Mouse (Mus musculus) intestine, postnatal 0 days (tissue): Measurements from ENCODE around the gene Bst1. TPM values are rescaled to one million over a fixed set of nuclear protein-coding genes. Genes with fewer than 3 reads are reported as not detected.

Experiments used
- ATAC-seq: fragments of 200-750 bp; cut with Nextera tagmentation; 2 replicates; pipeline ENCODE4 v1.8.0; 2017; ENCODE audit warnings: mild to moderate bottlenecking, moderate TSS enrichment, moderate library complexity
- H3K27ac ChIP-seq: fragments of 300-500 bp; sonication (generic); 2 replicates; pipeline ENCODE4 v1.5.1; 2014; ENCODE audit warnings: mild to moderate bottlenecking, low read depth, low read length, moderate library complexity
- H3K27me3 ChIP-seq: fragments of 300-500 bp; sonication (generic); replicated peaks from 2 replicates; pipeline ENCODE4 v1.6.1; 2014; ENCODE audit warnings: low read length, mixed read lengths; ENCODE audit not compliant: control insufficient read depth, insufficient read depth
- H3K36me3 ChIP-seq: fragments of 300-500 bp; sonication (generic); 2 replicates; pipeline ENCODE4 v1.6.1; 2014; ENCODE audit warnings: mild to moderate bottlenecking, moderate library complexity; ENCODE audit not compliant: control insufficient read depth, insufficient read depth
- H3K4me1 ChIP-seq: fragments of 300-500 bp; sonication (generic); replicated peaks from 2 replicates; pipeline ENCODE4 v1.6.1; 2014; ENCODE audit warnings: antibody characterized with exemption, low read length, mixed read lengths; ENCODE audit not compliant: control insufficient read depth, insufficient read depth
- H3K4me2 ChIP-seq: fragments of 300-500 bp; sonication (generic); replicated peaks from 2 replicates; pipeline ENCODE4 v1.6.1; 2014; ENCODE audit warnings: low read depth, mild to moderate bottlenecking, moderate library complexity
- H3K4me3 ChIP-seq: fragments of 300-500 bp; sonication (generic); 2 replicates; pipeline ENCODE4 v1.5.1; 2014; ENCODE audit warnings: low read depth, low read length
- H3K9ac ChIP-seq: fragments of 300-500 bp; sonication (generic); 2 replicates; pipeline ENCODE4 v1.6.1; 2014; ENCODE audit warnings: mild to moderate bottlenecking, low read depth, low read length
- H3K9me3 ChIP-seq: fragments of 300-500 bp; sonication (generic); 2 replicates; pipeline ENCODE4 v1.6.1; 2016; ENCODE audit warnings: mixed run types; ENCODE audit not compliant: control insufficient read depth
- CTCF ChIP-seq: sonication (generic); IDR thresholded peaks from 2 replicates; pipeline ENCODE4 v1.5.1; 2016; ENCODE audit warnings: low read depth, mild to moderate bottlenecking, control low read depth, antibody characterized with exemption, moderate library complexity
- WGBS: fragments of 180-500 bp; shearing (Covaris S2); extraction: QIAGEN DNeasy Blood & Tissue Kit; methylation state at CpG from one replicate; pipeline ENCODE4 v1.1.7; 2014; 5-methylcytosine and 5-hydroxymethylcytosine counted together
- polyA plus RNA-seq: library from polyadenylated mRNA; unstranded; fragments of >200 nt; fragmentation: Nextera tagmentation; extraction: Ambion mirVana; gene quantifications from 2 replicates; pipeline ENCODE4 v1.2.1, GENCODE M21; 2015

The Bst1 gene
- polyA plus RNA-seq, 1 experiment from 2014 or later, result 142 TPM

DNA sequence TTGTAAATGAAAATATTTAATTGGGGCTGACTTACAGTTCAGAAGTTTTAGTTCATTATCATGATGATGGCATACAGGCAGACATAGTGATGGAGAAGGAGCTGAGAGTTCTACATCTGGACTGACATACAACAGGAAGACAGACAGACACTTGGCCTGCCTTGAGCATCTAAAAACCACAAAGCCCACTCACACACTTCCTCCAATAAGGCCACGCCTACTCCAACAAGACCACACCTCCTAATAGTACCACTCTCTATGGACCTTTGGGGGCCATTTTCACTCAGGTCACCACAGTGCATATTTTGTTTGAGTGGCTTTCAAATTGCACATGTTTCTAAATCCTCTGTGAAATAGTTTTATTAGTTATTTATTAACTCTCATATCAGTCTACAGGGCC is 53.2 kb downstream of the Bst1 start:
- ATAC-seq, result no peak
- WGBS, result 72% methylated on average over 1 of the region's 1 CpGs
- H3K4me1 ChIP-seq, result peaks cover 6% of the 10 kb centered on the region; the same call in 1 of the 2 replicates
- H3K4me2 ChIP-seq, result no peak overlapping the region
- H3K9me3 ChIP-seq, result no peaks in the 10 kb centered on the region
- no peak overlapping the region for H3K9ac ChIP-seq
- TF ChIP-seq CTCF, result no peak
- no peak overlapping the region for H3K4me3 ChIP-seq
- no peak overlapping the region for H3K27ac ChIP-seq
- H3K36me3 ChIP-seq, result no peaks in the 10 kb centered on the region
- H3K27me3 ChIP-seq, result no peaks in the 10 kb centered on the region

DNA sequence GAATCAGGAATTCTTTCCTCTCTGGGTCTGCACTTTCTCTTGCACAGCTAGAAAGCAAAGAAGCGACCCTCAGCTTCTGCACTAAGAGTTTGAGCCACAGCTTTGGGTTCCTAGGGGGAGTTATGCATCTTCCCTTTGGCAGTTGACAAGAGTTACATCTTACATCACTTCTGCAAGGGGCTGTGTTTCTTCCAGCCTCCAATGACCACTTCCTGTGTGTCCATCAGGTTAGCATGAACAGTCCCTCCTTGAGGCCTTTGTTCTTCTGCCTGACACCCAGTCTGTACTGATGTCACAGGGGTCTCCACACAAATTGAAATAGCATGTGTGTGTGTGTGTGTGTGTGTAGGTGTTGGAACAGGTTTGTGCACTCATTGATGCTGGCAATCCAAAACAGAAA is 54.0 kb downstream of the Bst1 start:
- Histone ChIP-seq H3K4me3 (no peak overlapping the region), H3K27ac (no peak overlapping the region), H3K9me3 (no peaks in the 10 kb centered on the region), H3K27me3 (no peaks in the 10 kb centered on the region), H3K36me3 (no peaks in the 10 kb centered on the region), H3K4me2 (no peak overlapping the region), H3K4me1 (peaks cover 6% of the 10 kb centered on the region; the same call in 1 of the 2 replicates), H3K9ac (no peak overlapping the region)
- ATAC-seq, result no peak
- WGBS, result 69% methylated on average over 1 of the region's 1 CpGs
- no peak for TF ChIP-seq CTCF

DNA sequence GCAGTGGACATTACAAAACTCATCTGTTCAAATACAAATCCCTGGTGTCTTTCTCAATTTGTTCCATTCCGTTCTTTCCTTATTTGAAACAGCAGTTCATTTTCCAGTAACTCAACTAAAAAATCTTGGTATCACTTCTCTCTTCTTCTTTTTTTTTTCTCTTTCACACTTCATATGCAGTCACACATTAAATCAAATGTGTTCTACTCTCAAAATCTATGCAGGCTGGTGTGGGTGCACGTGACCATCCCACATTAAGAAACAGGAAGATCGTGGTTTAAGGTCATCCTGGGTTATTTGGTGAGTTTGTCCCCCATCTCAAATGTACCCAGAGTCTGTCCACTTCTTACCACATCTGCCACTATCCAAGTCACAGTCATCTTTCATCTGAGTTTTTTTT is 63.3 kb downstream of the Bst1 start:
- 88% methylated on average over 3 of the region's 3 CpGs for WGBS
- TF ChIP-seq CTCF, result no peak
- no peaks in the 10 kb centered on the region for H3K27me3 ChIP-seq
- H3K9ac ChIP-seq, result no peak overlapping the region
- H3K27ac ChIP-seq, result no peak overlapping the region
- no peak for ATAC-seq
- no peaks in the 10 kb centered on the region for H3K9me3 ChIP-seq
- H3K4me3 ChIP-seq, result no peak overlapping the region
- no peak overlapping the region for H3K4me2 ChIP-seq
- no peaks in the 10 kb centered on the region for H3K4me1 ChIP-seq
- H3K36me3 ChIP-seq, result no peaks in the 10 kb centered on the region

DNA sequence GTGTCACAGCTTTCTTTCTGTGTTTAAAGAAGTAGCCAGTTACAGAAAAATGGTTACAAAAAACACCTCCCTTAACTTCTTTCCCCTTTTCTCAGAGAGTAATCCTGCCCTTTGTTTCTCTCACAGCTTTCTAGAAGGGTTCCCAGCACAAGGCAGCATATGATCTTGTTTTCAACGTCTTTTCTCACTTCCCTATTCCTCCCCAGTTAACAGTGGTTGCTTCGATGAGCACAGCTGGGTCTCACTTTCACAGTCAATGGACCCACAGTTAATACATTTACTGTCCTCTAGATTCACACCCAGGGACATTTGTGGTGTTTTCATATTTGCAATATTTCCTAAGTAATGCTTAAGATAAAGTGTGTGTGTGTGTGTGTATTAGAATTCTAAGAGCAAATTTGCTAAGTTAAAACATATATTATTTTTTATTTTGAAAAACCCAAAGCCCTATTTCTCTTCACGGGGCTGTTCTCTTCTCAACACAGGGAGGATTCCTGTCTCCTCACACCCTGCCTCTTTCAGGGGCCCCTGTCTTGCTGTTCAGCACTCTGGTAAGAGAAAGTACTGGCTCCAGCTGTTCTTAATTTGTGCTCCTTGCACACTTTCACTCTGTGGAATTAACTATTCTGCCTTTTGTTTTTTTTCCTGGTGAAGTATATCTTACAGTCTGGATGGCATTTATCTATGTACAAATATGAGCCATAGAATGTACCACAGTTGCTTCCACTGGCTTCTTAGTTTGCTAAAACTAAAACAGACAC is 66.6 kb downstream of the Bst1 start:
- H3K4me3 ChIP-seq, result no peak overlapping the region
- no peak overlapping the region for H3K9ac ChIP-seq
- TF ChIP-seq CTCF, result no peak
- no peaks in the 10 kb centered on the region for H3K36me3 ChIP-seq
- no peaks in the 10 kb centered on the region for H3K9me3 ChIP-seq
- 45% methylated on average over 3 of the region's 3 CpGs for WGBS
- no peak overlapping the region for H3K4me2 ChIP-seq
- no peak overlapping the region for H3K27ac ChIP-seq
- H3K27me3 ChIP-seq, result no peaks in the 10 kb centered on the region
- ATAC-seq, result no peak
- no peaks in the 10 kb centered on the region for H3K4me1 ChIP-seq

DNA sequence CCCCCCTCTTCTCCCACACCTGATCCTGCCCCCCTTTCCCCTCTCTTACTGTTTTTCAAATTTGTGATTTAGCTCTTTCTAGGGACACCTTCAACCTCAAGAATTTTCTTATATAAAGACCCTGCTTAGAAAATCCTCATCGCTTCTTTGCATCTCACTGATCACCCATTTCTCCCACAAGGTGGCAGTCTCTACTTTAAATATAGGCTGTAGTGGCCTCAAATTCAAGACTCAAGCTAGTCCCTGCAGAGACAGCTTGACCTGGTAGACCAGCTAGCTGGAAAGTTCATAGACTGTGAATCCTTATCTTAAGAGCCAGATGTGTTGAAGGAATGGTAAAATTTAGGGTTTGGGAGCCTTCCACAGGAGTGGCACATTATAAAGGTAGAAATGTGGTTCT is 73.7 kb downstream of the Bst1 start:
- ATAC-seq, result peak; percentile 59

More for the DNA sequence above, 73.7 kb downstream of the Bst1 start:
- no peak overlapping the region for H3K4me3 ChIP-seq
- TF ChIP-seq CTCF, result peak; percentile 76
- no peak overlapping the region for H3K27ac ChIP-seq
- H3K9ac ChIP-seq, result no peak overlapping the region
- no peaks in the 10 kb centered on the region for H3K9me3 ChIP-seq
- WGBS, result 14% methylated on average over 1 of the region's 1 CpGs
- no peaks in the 10 kb centered on the region for H3K36me3 ChIP-seq
- no peaks in the 10 kb centered on the region for H3K27me3 ChIP-seq
- H3K4me2 ChIP-seq, result no peak overlapping the region
- H3K4me1 ChIP-seq, result no peaks in the 10 kb centered on the region

Other genes starting within 250 kb of the Bst1 start
- gene Cc2d2a, start 156.5 kb upstream of the Bst1 start, polyA plus RNA-seq, result 2.8 and 3.6 TPM in 2 replicates
- 93.6 and 108 TPM in 2 replicates for gene Fbxl5, start 2.8 kb downstream of the Bst1 start, polyA plus RNA-seq
- gene Cd38, start 49.7 kb downstream of the Bst1 start, polyA plus RNA-seq, result 9.5 and 10.9 TPM in 2 replicates
- 0.47 and 0.61 TPM in 2 replicates for gene Gm7879, start 94.3 kb downstream of the Bst1 start, polyA plus RNA-seq
- 19.2 and 20.4 TPM in 2 replicates for gene Fgfbp1, start 162.9 kb downstream of the Bst1 start, polyA plus RNA-seq